Mouse (Mus musculus) stomach, embryonic 15.5 days (tissue): ENCODE results near the gene Mog. TPM values are rescaled to one million over a fixed set of nuclear protein-coding genes. Genes with fewer than 3 reads are reported as not detected.

ENCODE experiments used
- ATAC-seq: fragments of 200-750 bp; cut with Nextera tagmentation; 2 replicates; pipeline ENCODE4 v1.8.0; 2017; ENCODE audit warnings: low read depth, moderate number of reproducible peaks, moderate TSS enrichment; ENCODE audit not compliant: insufficient read depth, low FRiP score
- H3K27ac ChIP-seq: fragments of 300-500 bp; sonication (generic); 2 replicates; pipeline ENCODE4 v1.5.1; 2015; ENCODE audit warnings: mild to moderate bottlenecking, inconsistent platforms
- H3K27me3 ChIP-seq: fragments of 300-500 bp; sonication (generic); replicated peaks from 2 replicates; pipeline ENCODE4 v1.6.1; 2015; ENCODE audit warnings: inconsistent platforms
- H3K36me3 ChIP-seq: fragments of 300-500 bp; sonication (generic); 2 replicates; pipeline ENCODE4 v1.6.1; 2015; ENCODE audit warnings: inconsistent platforms
- H3K4me1 ChIP-seq: fragments of 300-500 bp; sonication (generic); 2 replicates; pipeline ENCODE4 v1.6.1; 2015; ENCODE audit warnings: inconsistent platforms
- H3K4me2 ChIP-seq: fragments of 300-500 bp; sonication (generic); 2 replicates; pipeline ENCODE4 v1.6.1; 2015; ENCODE audit warnings: mild to moderate bottlenecking, inconsistent platforms
- H3K4me3 ChIP-seq: fragments of 300-500 bp; sonication (generic); replicated peaks from 2 replicates; pipeline ENCODE4 v1.5.1; 2015; ENCODE audit warnings: inconsistent platforms
- H3K9ac ChIP-seq: fragments of 300-500 bp; sonication (generic); 2 replicates; pipeline ENCODE4 v1.6.1; 2015; ENCODE audit warnings: inconsistent platforms
- H3K9me3 ChIP-seq: fragments of 300-500 bp; sonication (generic); 2 replicates; pipeline ENCODE4 v1.6.1; 2016; ENCODE audit warnings: inconsistent platforms
- WGBS: fragments of 180-500 bp; shearing (Covaris S2); methylation state at CpG from one replicate; pipeline ENCODE4 v1.1.7; 2015; 5-methylcytosine and 5-hydroxymethylcytosine counted together
- polyA plus RNA-seq: library from polyadenylated mRNA; unstranded; fragments of >200 nt; fragmentation: Nextera tagmentation; extraction: Ambion mirVana; gene quantifications from 2 replicates; pipeline ENCODE4 v1.2.1, GENCODE M21; 2015

Mog gene
- polyA plus RNA-seq, 1 experiment from 2014 or later: 0.10 TPM

GRCm38 (mm10) chr17:37051745-37052144 lies 28.5 kb upstream of the Mog start:
- 67% methylated on average over 4 of the region's 4 CpGs for WGBS
- H3K9me3 ChIP-seq: no peaks in the 10 kb centered on the region
- H3K4me1 ChIP-seq: peaks cover 27% of the 10 kb centered on the region
- no peaks in the 10 kb centered on the region for H3K27me3 ChIP-seq
- peak overlapping the region; percentile 84 for H3K4me2 ChIP-seq
- ATAC-seq: no peak
- peaks cover 11% of the 10 kb centered on the region for H3K36me3 ChIP-seq
- H3K4me3 ChIP-seq: no peak overlapping the region
- no peak overlapping the region for H3K9ac ChIP-seq
- H3K27ac ChIP-seq: no peak overlapping the region

- ATAC-seq: peak; percentile 2; the same call in 1 of the 2 replicates
- Histone ChIP-seq H3K9me3 (no peaks in the 10 kb centered on the region), H3K4me2 (peak overlapping the region; percentile 84), H3K36me3 (peaks cover 5% of the 10 kb centered on the region; the same call in 1 of the 2 replicates), H3K27me3 (no peaks in the 10 kb centered on the region), H3K4me3 (peak overlapping the region; percentile 55), H3K27ac (no peak overlapping the region), H3K4me1 (peaks cover 31% of the 10 kb centered on the region), H3K9ac (peak overlapping the region; percentile 61; the same call in 1 of the 2 replicates)
- 5% methylated on average over 25 of the region's 27 CpGs for WGBS
Observed at GRCm38 (mm10) chr17:37050876-37051275, 27.7 kb upstream of the Mog start.

- H3K4me1 ChIP-seq: peaks cover 31% of the 10 kb centered on the region
- peak overlapping the region; percentile 84 for H3K4me2 ChIP-seq
- peak overlapping the region; percentile 61; the same call in 1 of the 2 replicates for H3K9ac ChIP-seq
- H3K36me3 ChIP-seq: 0 out of 2 replicates have a peak, but pooled peaks cover under 1% of the 10 kb centered on the region
- H3K4me3 ChIP-seq: peak overlapping the region; percentile 55
- H3K27ac ChIP-seq: no peak overlapping the region
- under 1% methylated on average over 22 of the region's 22 CpGs for WGBS
- H3K27me3 ChIP-seq: no peaks in the 10 kb centered on the region
- no peaks in the 10 kb centered on the region for H3K9me3 ChIP-seq
- peak; percentile 30 for ATAC-seq
Observed at GRCm38 (mm10) chr17:37050399-37050798, 27.2 kb upstream of the Mog start.

- Histone ChIP-seq H3K4me1 (peaks cover 35% of the 10 kb centered on the region), H3K36me3 (no peaks in the 10 kb centered on the region), H3K4me2 (peak overlapping the region; percentile 84), H3K9me3 (no peaks in the 10 kb centered on the region), H3K9ac (peak overlapping the region; percentile 7; the same call in 1 of the 2 replicates), H3K27ac (no peak overlapping the region), H3K27me3 (no peaks in the 10 kb centered on the region), H3K4me3 (peak overlapping the region; percentile 55)
- 7% methylated on average over 39 of the region's 39 CpGs for WGBS
- no peak for ATAC-seq
Observed at GRCm38 (mm10) chr17:37049570-37050310, 26.5 kb upstream of the Mog start.

- Histone ChIP-seq H3K36me3 (no peaks in the 10 kb centered on the region), H3K4me3 (no peak overlapping the region), H3K27ac (no peak overlapping the region), H3K9ac (no peak overlapping the region), H3K4me1 (peaks cover 35% of the 10 kb centered on the region), H3K4me2 (no peak overlapping the region), H3K27me3 (no peaks in the 10 kb centered on the region), H3K9me3 (no peaks in the 10 kb centered on the region)
- ATAC-seq: no peak
- 61% methylated on average over 7 of the region's 7 CpGs for WGBS
Observed at GRCm38 (mm10) chr17:37048383-37048782, 25.2 kb upstream of the Mog start.

GRCm38 (mm10) chr17:37047981-37048380 lies 24.8 kb upstream of the Mog start:
- Histone ChIP-seq H3K36me3 (no peaks in the 10 kb centered on the region), H3K9ac (no peak overlapping the region), H3K4me1 (peaks cover 35% of the 10 kb centered on the region), H3K4me3 (no peak overlapping the region), H3K4me2 (no peak overlapping the region), H3K27ac (no peak overlapping the region), H3K9me3 (no peaks in the 10 kb centered on the region), H3K27me3 (no peaks in the 10 kb centered on the region)
- WGBS: 35% methylated on average over 3 of the region's 3 CpGs
- ATAC-seq: no peak

- Histone ChIP-seq H3K4me3 (peak overlapping the region; percentile 70; the same call in 1 of the 2 replicates), H3K9ac (no peak overlapping the region)
Observed at GRCm38 (mm10) chr17:37047332-37047976, 24.3 kb upstream of the Mog start.

GRCm38 (mm10) chr17:37046312-37047112 lies 23.3 kb upstream of the Mog start:
- H3K4me2 ChIP-seq: peak overlapping the region; percentile 96
- H3K36me3 ChIP-seq: no peaks in the 10 kb centered on the region
- peak overlapping the region; percentile 59 for H3K9ac ChIP-seq
- H3K4me1 ChIP-seq: peaks cover 35% of the 10 kb centered on the region
- ATAC-seq: peak; percentile 56
- no peaks in the 10 kb centered on the region for H3K9me3 ChIP-seq
- under 1% methylated on average over 43 of the region's 58 CpGs for WGBS
- H3K27me3 ChIP-seq: no peaks in the 10 kb centered on the region
- peak overlapping the region; percentile 70 for H3K4me3 ChIP-seq
- peak overlapping the region; percentile 69 for H3K27ac ChIP-seq

More at GRCm38 (mm10) chr17:37047332-37047976, 24.3 kb upstream of the Mog start:
- WGBS: 27% methylated on average over 19 of the region's 19 CpGs
- no peak for ATAC-seq
- Histone ChIP-seq H3K27ac (no peak overlapping the region), H3K36me3 (no peaks in the 10 kb centered on the region), H3K4me2 (peak overlapping the region; percentile 96), H3K9me3 (no peaks in the 10 kb centered on the region), H3K27me3 (no peaks in the 10 kb centered on the region), H3K4me1 (peaks cover 35% of the 10 kb centered on the region)

- WGBS: under 1% methylated on average over 42 of the region's 55 CpGs
- H3K27me3 ChIP-seq: no peaks in the 10 kb centered on the region
- H3K9ac ChIP-seq: peak within 1 kb of the TSS; percentile 59
- H3K4me2 ChIP-seq: peak within 1 kb of the TSS; percentile 96
- no peaks in the 10 kb centered on the region for H3K36me3 ChIP-seq
- peak; percentile 88 for ATAC-seq
- peak within 1 kb of the TSS; percentile 70 for H3K4me3 ChIP-seq
- peak within 1 kb of the TSS; percentile 69 for H3K27ac ChIP-seq
- no peaks in the 10 kb centered on the region for H3K9me3 ChIP-seq
- peaks cover 30% of the 10 kb centered on the region for H3K4me1 ChIP-seq
Observed at GRCm38 (mm10) chr17:37045611-37046311, 22.6 kb upstream of the Mog start, which contains the start of gene Gabbr1. Gene Gabbr1, plus strand, starts transcription at chr17:37045966.

- ATAC-seq: no peak
- no peaks in the 10 kb centered on the region for H3K9me3 ChIP-seq
- H3K4me1 ChIP-seq: peaks cover 25% of the 10 kb centered on the region
- peak overlapping the region; percentile 16 for H3K9ac ChIP-seq
- 58% methylated on average over 7 of the region's 7 CpGs for WGBS
- no peaks in the 10 kb centered on the region for H3K36me3 ChIP-seq
- H3K4me2 ChIP-seq: peak overlapping the region; percentile 96
- no peaks in the 10 kb centered on the region for H3K27me3 ChIP-seq
- no peak overlapping the region for H3K4me3 ChIP-seq
- H3K27ac ChIP-seq: peak overlapping the region; percentile 59; the same call in 1 of the 2 replicates
Observed at GRCm38 (mm10) chr17:37044651-37045244, 21.6 kb upstream of the Mog start.
